Mouse (Mus musculus) testis, adult 2 months (tissue): ENCODE measurements around the gene Snrnp70. TPM values are rescaled to one million over a fixed set of nuclear protein-coding genes. Genes with fewer than 3 reads are reported as not detected.

ENCODE experiments used
- H3K27ac ChIP-seq: fragments of 200-500 bp; 2 replicates; pipeline ENCODE4 v1.5.1; 2012; ENCODE audit warnings: low read depth, low read length; ENCODE audit not compliant: control insufficient read depth, insufficient read depth
- H3K27me3 ChIP-seq: fragments of 200-500 bp; 2 replicates; pipeline ENCODE4 v1.6.1; 2012; ENCODE audit warnings: mild to moderate bottlenecking, low read length, moderate library complexity; ENCODE audit not compliant: control insufficient read depth, insufficient read depth
- H3K36me3 ChIP-seq: fragments of 200-500 bp; 2 replicates; pipeline ENCODE4 v1.6.1; 2012; ENCODE audit warnings: mild to moderate bottlenecking, low read length; ENCODE audit not compliant: control insufficient read depth, insufficient read depth
- H3K4me1 ChIP-seq: fragments of 200-500 bp; 2 replicates; pipeline ENCODE4 v1.6.1; 2012; ENCODE audit warnings: low read length; ENCODE audit not compliant: control insufficient read depth, insufficient read depth
- H3K4me3 ChIP-seq: fragments of 200-500 bp; 2 replicates; pipeline ENCODE4 v1.5.1; 2012; ENCODE audit warnings: low read depth, mild to moderate bottlenecking, low read length, moderate library complexity, mixed read lengths; ENCODE audit not compliant: control insufficient read depth
- CTCF ChIP-seq: fragments of 200-500 bp; IDR thresholded peaks from 2 replicates; pipeline ENCODE4 v1.5.1; 2012; ENCODE audit warnings: low read depth, mild to moderate bottlenecking, inconsistent platforms, low read length, moderate library complexity; ENCODE audit not compliant: control insufficient read depth, insufficient read depth, insufficient replicate concordance
- POLR2A ChIP-seq: fragments of 200-500 bp; IDR thresholded peaks from 2 replicates; pipeline ENCODE4 v1.6.1; 2012; ENCODE audit warnings: low read depth, mild to moderate bottlenecking, inconsistent platforms, low read length, moderate library complexity; ENCODE audit not compliant: control insufficient read depth
- polyA plus RNA-seq: library from polyadenylated mRNA; depleted of rRNA; stranded (reverse); fragments of >200 nt; gene quantifications from 2 replicates; pipeline ENCODE4 v1.2.3, GENCODE M21; 2012

Gene Snrnp70
- polyA plus RNA-seq, 1 experiment: 202 TPM

DNA sequence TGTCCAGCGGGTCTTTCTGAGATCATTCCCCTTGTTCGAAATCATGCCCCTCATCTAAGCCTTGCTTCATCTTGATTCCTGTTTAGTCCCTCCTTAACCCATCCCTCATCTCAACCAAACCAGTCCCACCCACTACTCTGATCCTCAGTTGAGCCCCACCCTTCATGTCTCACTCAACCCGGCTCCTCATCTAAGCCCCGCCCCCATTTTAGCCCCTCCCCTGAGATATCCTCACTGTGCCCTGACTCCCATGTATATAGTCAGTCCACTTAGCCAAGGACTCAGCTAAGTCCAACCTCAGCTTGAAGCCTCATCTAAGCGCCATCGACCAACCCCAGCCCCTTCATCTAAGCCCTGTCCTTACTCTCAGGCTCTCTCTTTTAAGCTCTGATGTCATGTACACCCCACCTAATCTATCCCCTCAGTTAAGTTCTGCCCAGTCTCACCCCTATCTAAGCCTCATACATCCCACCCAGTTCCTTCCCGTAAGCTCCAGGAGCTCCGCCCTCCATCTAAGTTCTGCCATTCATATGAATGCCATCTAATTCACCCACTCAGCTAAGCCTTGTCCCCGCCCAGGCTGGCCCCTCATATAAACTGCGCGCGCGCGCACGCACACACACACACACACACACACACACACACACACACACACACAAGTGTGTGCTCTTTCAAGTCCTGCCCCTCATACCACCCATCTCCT, 40.1 kb downstream of the Snrnp70 start:
- Histone ChIP-seq H3K36me3 (no peaks in the 10 kb centered on the region), H3K27me3 (no peaks in the 10 kb centered on the region)
- no peak for TF ChIP-seq POLR2A
- TF ChIP-seq CTCF: no peak

DNA sequence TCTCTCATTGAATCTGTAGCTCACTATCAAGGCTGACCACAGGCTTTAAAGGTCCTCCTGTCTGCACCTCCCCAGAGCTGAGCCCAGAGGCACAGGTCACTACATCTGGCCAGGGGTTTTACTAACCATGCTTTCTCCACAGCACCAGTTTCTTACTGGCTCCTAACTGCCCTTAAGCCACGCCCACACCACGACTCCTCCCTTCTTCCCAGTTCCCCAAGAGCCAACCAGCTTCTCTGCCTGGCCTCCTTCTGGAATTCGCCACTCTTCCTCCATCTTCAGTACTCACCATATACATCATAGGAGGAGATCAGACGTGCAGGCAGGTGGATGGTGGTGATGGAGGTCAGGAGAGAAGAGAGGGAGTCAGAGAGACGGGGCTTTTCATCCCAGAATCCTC, 42.5 kb downstream of the Snrnp70 start:
- H3K36me3 ChIP-seq: no peaks in the 10 kb centered on the region
- no peak overlapping the region for H3K27ac ChIP-seq
- H3K4me3 ChIP-seq: no peak overlapping the region
- TF ChIP-seq CTCF (no peak), POLR2A (no peak)
- peaks cover 19% of the 10 kb centered on the region for H3K4me1 ChIP-seq
- no peaks in the 10 kb centered on the region for H3K27me3 ChIP-seq

More for the DNA sequence above, 40.1 kb downstream of the Snrnp70 start:
- Histone ChIP-seq H3K4me3 (no peak overlapping the region), H3K27ac (no peak overlapping the region), H3K4me1 (peaks cover 25% of the 10 kb centered on the region)

DNA sequence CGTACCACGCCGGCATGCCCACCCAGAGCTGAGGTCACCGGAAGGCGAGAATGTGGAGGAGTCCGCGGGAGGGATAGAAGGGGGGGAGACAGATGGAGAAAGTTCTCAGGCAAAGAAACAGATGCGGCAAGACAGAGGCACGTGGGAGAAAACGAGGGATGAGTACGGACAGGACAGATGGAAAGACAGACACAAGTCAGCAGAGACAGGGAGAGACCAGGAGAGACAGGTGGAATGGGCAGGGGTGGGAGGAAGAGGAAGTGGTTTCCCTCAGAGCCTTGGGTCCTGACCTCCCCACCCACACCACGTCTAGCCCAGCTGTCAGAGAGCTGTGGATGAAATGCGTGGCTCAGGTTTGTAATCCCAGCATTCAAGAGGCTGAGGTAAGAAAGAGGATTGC, 48.6 kb downstream of the Snrnp70 start:
- no peak overlapping the region for H3K4me3 ChIP-seq
- TF ChIP-seq CTCF (no peak), POLR2A (no peak)

DNA sequence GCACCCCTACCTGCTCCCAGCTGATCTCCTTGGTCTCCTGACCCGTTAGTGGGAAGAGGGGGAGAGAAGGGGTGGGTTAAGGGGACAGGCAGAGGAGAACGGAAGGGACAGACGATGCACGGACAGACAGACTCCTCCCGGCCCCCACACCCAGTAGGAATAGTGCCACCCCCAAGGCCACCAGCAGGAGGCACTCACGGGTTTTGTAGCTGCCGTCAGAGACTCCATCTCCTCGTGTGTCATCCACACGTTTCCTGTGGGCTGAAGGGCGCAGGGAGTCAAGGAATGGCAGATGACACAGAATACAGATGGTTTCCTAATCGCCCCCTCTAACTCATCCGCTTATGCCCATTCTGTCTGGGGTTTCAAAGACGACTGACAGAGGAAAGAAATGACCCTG, 52.0 kb downstream of the Snrnp70 start:
- TF ChIP-seq POLR2A (no peak), CTCF (peak; percentile 14; the same call in 1 of the 2 replicates)
- Histone ChIP-seq H3K4me1 (peaks cover 33% of the 10 kb centered on the region), H3K36me3 (no peaks in the 10 kb centered on the region), H3K27ac (no peak overlapping the region), H3K4me3 (no peak overlapping the region), H3K27me3 (no peaks in the 10 kb centered on the region)

More for the DNA sequence above, 48.6 kb downstream of the Snrnp70 start:
- no peaks in the 10 kb centered on the region for H3K27me3 ChIP-seq
- no peaks in the 10 kb centered on the region for H3K36me3 ChIP-seq
- H3K4me1 ChIP-seq: peaks cover 11% of the 10 kb centered on the region
- H3K27ac ChIP-seq: no peak overlapping the region

DNA sequence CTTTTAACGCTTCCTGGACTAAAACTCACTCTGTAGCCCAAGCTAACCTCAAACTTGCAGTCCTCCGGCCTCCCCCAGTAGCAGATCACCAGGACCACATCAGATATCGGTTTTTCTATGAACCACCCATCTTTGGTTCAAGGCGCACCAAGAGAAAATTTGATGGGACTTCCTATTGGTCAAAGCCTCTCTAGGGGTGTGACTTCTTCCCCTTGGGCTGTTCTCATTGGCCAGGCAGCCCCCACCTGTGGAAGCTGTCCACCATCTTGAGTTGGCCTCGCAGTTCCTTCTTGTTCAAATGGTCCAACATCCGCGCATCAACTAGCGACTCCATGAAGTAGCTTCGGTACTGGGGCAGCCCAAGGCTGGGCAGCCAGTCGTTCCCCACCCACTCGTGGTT, 53.5 kb downstream of the Snrnp70 start:
- Histone ChIP-seq H3K4me1 (peaks cover 41% of the 10 kb centered on the region), H3K36me3 (no peaks in the 10 kb centered on the region), H3K27me3 (no peaks in the 10 kb centered on the region), H3K27ac (no peak overlapping the region), H3K4me3 (no peak overlapping the region)
- TF ChIP-seq CTCF (no peak), POLR2A (no peak)

DNA sequence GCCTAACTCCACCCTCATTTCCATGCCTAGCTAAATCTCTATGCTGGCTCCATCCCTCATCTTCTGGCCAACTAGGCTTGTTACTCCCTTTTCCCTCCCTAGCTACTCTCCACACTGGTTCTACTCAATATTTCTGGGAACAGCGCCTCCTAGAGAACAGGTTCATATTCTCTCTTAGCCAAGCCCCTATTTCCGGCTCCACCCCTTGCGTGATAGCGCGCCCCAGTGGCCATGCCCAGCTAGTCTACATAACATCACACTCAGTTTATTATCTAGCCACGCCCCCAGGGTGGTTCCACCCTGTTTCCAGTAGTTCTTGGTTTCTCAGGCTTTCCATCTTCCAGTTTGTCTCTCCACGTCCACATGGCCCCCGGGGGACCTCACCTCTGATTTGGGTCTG, 54.2 kb downstream of the Snrnp70 start:
- Histone ChIP-seq H3K36me3 (no peaks in the 10 kb centered on the region), H3K4me1 (peaks cover 38% of the 10 kb centered on the region), H3K27ac (no peak overlapping the region), H3K4me3 (peak overlapping the region; percentile 17; the same call in 1 of the 2 replicates), H3K27me3 (no peaks in the 10 kb centered on the region)
- TF ChIP-seq CTCF: peak; percentile 42; the same call in 1 of the 2 replicates
- no peak for TF ChIP-seq POLR2A

DNA sequence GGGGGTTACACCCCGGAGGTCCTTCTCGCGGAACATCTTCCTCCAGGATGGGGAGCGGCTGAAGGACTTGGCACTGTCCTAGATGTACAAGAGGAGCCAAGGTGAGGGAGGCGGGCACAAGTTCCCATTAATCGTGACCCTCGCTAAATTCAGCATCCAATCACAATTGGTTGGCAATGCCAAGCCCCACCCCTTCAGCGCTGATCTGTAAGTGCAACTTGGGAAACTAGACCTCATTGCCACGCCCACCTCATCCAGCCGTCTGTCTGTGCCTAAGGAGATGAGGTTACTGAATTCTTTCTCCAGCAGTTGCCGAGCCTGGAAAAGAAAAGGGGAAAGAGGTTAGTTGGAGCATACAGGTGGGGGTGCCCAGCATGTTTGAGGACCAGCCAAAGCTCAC, 54.9 kb downstream of the Snrnp70 start:
- Histone ChIP-seq H3K4me3 (no peak overlapping the region), H3K36me3 (no peaks in the 10 kb centered on the region), H3K4me1 (peaks cover 38% of the 10 kb centered on the region), H3K27ac (no peak overlapping the region), H3K27me3 (no peaks in the 10 kb centered on the region)
- no peak for TF ChIP-seq CTCF
- TF ChIP-seq POLR2A: no peak

DNA sequence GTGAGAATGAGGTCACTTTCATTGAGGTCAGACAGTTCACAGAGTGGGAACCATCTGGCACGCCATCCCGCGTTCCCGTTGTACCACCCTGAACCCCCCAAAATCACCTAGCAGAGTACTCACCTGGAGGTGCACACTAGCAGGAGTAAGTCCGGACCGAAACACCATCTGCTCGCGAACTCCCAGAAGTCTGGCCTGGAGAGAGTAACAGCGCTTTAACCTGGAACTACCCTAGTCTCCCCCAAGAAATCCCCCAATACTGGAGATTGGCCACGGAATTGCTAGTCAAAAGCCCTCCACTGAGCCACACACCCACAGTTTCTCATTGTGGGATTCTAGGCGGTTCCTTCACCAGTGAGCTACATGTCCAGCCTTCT, 55.5 kb downstream of the Snrnp70 start:
- Histone ChIP-seq H3K27ac (no peak overlapping the region), H3K4me1 (peaks cover 38% of the 10 kb centered on the region), H3K27me3 (no peaks in the 10 kb centered on the region), H3K36me3 (no peaks in the 10 kb centered on the region), H3K4me3 (peak overlapping the region; percentile 64)
- no peak for TF ChIP-seq CTCF
- no peak for TF ChIP-seq POLR2A
